Mouse (Mus musculus): ENCODE measurements around the gene Dnah7b. TPM values are rescaled to one million over a fixed set of nuclear protein-coding genes. Genes with fewer than 3 reads are reported as not detected.
"Not testable (repeated sequence)": the region's sequence is repeated elsewhere in the genome, so short reads cannot be mapped to it uniquely, and the experiment has no call there.

Dnah7b gene
- total RNA-seq (2017) = 0.10 to 0.21 TPM in 2 of 3 replicates, not detected in the other

GRCm38 (mm10) chr1:46066015-46066414 is at the start of gene Dnah7b:
Gene Dnah7b (plus strand): TSS chr1:46066315.
- no peak for ATAC-seq (replicated peaks; ENCODE audit: insufficient number of reproducible peaks, low FRiP score, low TSS enrichment, poor library complexity, severe bottlenecking)

GRCm38 (mm10) chr1:46018382-46018977 is 47.6 kb upstream of the Dnah7b start:
- ATAC-seq (replicated peaks; ENCODE audit: insufficient number of reproducible peaks, low FRiP score, low TSS enrichment, poor library complexity, severe bottlenecking) = no peak

- ATAC-seq (replicated peaks; ENCODE audit: insufficient number of reproducible peaks, low FRiP score, low TSS enrichment, poor library complexity, severe bottlenecking) = no peak
Observed at GRCm38 (mm10) chr1:46022262-46022661, 43.9 kb upstream of the Dnah7b start.

- ATAC-seq (replicated peaks; ENCODE audit: insufficient number of reproducible peaks, low FRiP score, low TSS enrichment, poor library complexity, severe bottlenecking) = no peak
Observed at GRCm38 (mm10) chr1:46031993-46032555, 34.0 kb upstream of the Dnah7b start.

DNA sequence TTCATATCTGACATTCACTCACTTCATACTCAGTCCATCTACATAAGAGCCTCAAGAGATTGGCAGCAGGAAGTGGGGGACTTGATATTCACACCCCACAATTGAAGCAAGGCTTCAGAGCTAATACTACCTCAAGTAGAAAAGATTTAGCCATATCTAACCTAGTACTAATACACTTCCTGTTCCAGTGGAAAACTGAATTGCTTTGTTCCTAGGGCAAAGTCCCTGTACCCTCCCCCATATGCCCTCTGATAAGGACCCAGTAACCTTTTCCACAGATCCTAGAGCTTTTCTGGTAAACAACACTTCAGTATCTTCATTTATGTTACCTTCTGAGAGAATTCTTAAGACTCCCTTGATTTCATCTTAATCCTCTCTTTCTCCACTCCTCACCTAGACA is 17.9 kb upstream of the Dnah7b start:
- ATAC-seq (replicated peaks; ENCODE audit: insufficient number of reproducible peaks, low FRiP score, low TSS enrichment, poor library complexity, severe bottlenecking) = no peak

DNA sequence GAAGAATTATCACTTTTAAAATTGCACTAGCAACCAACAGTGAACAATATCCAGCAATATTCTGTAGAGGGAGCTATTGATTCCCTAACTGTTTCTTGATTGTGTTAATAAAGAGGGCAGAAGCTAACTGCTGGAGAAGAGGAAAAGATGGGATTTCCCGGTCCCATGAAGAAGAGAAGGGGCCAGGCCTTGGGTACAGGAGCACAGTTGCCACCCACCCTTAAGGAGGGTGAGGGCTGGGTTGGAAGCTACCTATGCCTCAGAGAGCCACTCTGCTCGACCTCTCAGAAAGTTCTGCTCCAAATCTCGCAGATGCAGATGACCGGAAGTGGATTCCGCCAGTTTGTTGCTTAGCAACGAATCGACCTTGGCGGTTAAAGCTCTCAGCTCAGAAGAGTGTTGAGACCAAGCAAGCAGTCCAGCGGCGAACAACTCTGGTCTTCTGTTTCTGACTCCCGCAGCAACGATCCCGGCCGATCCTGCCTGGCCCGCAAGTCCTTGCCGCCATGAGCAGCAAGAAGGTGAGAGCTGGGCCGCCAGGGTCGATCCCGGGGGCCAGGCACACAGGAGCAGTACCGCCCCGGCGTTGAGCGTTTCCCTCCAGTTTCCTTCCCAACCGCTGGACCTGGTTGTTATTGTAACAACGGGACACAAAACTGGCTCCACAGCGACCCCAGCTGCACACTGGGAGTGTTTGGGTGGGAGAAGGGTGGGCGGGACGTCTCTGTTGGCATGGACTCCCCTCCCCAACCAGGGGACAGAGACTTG is 553 bp downstream of the Dnah7b start:
- no peak for ATAC-seq (replicated peaks; ENCODE audit: insufficient number of reproducible peaks, low FRiP score, low TSS enrichment, poor library complexity, severe bottlenecking)

GRCm38 (mm10) chr1:46068787-46069186 is 2.7 kb downstream of the Dnah7b start:
- ATAC-seq (replicated peaks; ENCODE audit: insufficient number of reproducible peaks, low FRiP score, low TSS enrichment, poor library complexity, severe bottlenecking) = not testable (repeated sequence)

DNA sequence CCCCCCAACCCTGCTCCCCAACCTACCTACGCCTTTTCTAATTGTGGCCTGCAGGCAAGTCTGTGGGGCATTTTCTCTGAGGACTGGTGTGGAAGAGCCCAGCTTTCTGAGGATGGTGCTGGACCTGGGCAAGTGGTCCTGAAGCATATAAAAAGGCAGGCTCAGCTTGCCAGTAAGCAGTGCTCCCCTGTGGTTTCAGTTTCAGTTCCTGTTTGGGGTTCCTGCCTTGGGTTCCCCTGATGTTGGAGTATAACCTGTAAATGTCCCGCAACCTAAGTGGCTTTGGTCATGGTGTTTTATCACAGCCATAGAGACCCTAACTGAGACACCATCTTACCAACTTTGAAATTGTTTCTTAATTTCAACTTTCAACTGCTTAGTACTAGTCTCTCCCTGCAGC is 11.8 kb downstream of the Dnah7b start:
- no peak for ATAC-seq (replicated peaks; ENCODE audit: insufficient number of reproducible peaks, low FRiP score, low TSS enrichment, poor library complexity, severe bottlenecking)

GRCm38 (mm10) chr1:46100484-46100883 is 34.4 kb downstream of the Dnah7b start:
- ATAC-seq (replicated peaks; ENCODE audit: insufficient number of reproducible peaks, low FRiP score, low TSS enrichment, poor library complexity, severe bottlenecking) = no peak

- not testable (repeated sequence) for ATAC-seq (replicated peaks; ENCODE audit: insufficient number of reproducible peaks, low FRiP score, low TSS enrichment, poor library complexity, severe bottlenecking)
Observed at GRCm38 (mm10) chr1:46112606-46113005, 46.5 kb downstream of the Dnah7b start.

GRCm38 (mm10) chr1:46117179-46117578 is 51.1 kb downstream of the Dnah7b start:
- not testable (repeated sequence) for ATAC-seq (replicated peaks; ENCODE audit: insufficient number of reproducible peaks, low FRiP score, low TSS enrichment, poor library complexity, severe bottlenecking)

DNA sequence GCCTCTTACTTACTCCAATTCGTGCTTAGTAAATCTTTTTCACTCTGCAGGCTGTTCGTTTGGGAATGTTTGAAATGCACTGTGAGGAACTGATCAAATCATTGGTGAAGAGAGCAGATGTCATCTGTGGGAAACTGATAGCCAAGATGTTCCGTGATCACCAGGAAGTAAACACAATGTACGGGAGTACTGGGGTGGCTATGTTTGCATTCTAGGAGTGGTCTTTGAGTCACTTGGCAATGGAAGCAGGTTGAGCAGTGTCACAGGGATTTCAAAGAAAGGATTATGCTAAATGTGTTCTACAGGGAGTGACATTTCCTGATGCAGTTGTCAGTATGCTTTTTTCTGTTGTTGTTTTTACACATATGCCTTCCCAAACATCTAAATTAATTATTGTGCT is 61.9 kb downstream of the Dnah7b start:
- no peak for ATAC-seq (replicated peaks; ENCODE audit: insufficient number of reproducible peaks, low FRiP score, low TSS enrichment, poor library complexity, severe bottlenecking)

DNA sequence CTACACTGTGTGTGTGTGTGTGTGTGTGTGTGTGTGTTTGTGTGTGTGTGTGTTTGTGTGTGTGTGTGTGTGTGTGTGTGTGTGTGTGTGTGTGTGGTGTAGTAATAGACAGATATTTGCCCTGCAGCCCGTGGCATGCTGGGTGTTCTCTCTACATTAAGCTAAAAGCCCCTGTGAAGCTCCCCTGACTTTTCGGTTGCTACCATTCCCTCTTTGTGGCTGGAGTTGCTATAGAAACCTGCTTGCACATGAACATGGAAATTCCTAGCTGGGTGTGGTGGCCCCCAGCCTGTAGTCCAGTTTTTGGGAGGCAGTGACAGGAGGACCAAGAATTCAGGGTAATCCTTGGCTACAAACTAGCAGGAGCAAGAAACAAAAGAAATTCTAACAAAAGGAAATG is 130.7 kb downstream of the Dnah7b start:
- ATAC-seq (replicated peaks; ENCODE audit: insufficient number of reproducible peaks, low FRiP score, low TSS enrichment, poor library complexity, severe bottlenecking) = not testable (repeated sequence)

GRCm38 (mm10) chr1:46201169-46201568 is 135.1 kb downstream of the Dnah7b start:
- not testable (repeated sequence) for ATAC-seq (replicated peaks; ENCODE audit: insufficient number of reproducible peaks, low FRiP score, low TSS enrichment, poor library complexity, severe bottlenecking)

DNA sequence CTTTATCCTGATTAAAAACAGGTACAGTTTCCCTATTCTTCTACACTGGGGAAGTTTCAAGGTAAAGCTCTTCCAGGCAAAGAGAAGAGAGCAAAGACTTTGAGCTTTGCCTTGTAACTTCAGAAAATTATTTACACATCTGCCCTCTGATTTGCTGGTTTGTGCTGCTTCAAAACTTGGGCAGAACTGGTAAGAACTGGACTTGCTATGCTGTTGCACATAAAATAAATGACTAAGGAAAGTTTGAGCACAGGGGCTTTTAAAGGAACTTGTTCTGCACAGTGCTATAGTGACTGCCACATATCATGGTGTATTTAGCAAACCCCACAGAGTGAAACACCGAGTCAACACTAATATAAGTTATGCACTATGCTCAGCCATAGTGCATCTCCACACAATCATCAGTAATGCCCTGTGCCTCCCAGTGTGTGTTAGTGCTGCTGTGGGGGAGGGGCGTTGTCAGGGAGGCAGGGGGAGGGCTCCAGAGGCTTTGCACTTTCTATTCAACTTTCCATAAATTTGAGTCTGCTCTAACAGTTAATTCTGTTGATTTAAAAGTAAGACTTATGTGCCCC is 144.0 kb downstream of the Dnah7b start:
- not testable (repeated sequence) for ATAC-seq (replicated peaks; ENCODE audit: insufficient number of reproducible peaks, low FRiP score, low TSS enrichment, poor library complexity, severe bottlenecking)

DNA sequence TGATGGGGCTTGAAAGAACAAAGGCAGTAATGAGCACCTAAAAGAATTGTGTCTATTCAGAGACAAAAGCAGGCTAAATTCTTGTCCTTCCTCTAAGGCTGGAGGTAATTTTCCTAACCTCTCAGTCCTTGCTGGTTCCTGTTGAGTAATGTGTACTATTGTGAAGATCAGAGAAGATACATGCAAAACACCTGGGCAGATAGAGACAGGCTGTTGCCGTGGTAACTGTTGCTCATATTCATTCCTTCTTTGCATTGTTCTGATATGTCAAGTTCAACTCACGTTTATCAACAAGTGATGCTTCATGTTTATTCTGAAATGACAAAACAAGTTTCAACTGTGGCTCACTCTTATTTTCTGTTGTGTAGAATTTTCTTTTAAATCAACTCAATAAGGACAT is 156.6 kb downstream of the Dnah7b start:
- not testable (repeated sequence) for ATAC-seq (replicated peaks; ENCODE audit: insufficient number of reproducible peaks, low FRiP score, low TSS enrichment, poor library complexity, severe bottlenecking)

DNA sequence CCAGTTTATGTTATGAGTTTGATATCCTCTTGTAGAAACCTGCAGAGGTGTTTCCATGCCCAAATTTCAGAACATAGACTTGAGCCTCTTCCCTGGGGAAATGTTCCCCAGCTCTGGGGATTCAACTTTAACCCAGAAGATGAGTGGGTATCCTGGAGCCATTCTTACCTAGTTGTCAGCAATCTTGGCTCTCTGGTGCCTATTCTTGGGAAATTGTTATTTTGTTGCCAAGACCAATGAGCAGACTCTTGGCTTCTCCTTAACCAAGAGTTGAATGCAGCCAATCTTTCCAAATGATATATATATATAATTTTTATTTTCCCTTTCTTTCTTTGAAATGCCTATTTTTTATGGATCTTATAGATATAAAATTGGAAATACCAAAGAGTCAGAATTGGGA is 160.0 kb downstream of the Dnah7b start:
- ATAC-seq (replicated peaks; ENCODE audit: insufficient number of reproducible peaks, low FRiP score, low TSS enrichment, poor library complexity, severe bottlenecking) = not testable (repeated sequence)

DNA sequence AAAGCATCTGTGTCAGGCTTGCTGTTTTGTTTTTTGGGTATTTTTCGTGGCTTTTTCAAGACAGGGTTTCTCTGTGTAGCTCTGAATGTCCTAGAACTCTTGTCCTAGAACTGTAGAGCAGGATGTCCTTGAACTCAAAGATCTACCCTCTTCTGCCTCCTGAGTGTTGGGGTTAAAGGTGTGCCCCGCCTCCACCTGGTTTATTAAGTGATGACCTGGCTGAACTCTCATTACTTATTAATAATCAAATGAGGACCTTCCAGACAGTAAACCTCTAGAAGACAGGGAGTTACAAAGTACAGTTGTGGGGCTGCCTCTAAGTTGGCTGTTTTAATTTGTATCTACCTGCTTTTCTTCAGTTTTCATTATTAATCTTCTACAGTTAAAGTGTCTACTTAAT is 202.7 kb downstream of the Dnah7b start:
- ATAC-seq (replicated peaks; ENCODE audit: insufficient number of reproducible peaks, low FRiP score, low TSS enrichment, poor library complexity, severe bottlenecking) = not testable (repeated sequence)

DNA sequence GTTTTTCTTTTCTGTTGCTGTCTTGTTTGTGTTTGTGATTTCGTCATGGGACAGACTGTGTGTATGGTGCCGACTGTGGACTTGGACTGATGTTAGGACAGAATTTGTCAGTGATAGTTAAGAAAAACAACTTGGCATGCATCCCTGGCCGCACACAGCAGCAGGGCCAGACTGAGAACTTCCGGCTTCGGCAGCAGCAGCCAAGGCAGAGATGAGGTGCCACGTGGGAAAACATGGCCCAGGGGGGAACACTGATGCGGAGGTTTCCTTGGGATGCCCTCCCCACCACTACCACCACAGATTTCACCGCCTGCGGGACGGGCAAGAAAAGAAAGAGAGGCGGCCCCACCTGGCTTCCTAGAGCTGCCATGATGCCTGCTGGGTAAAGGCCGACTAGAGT is 205.8 kb downstream of the Dnah7b start:
- ATAC-seq (replicated peaks; ENCODE audit: insufficient number of reproducible peaks, low FRiP score, low TSS enrichment, poor library complexity, severe bottlenecking) = no peak

All from monocyte, adult 5-6 weeks (primary cell).